Mouse (Mus musculus) heart, adult 2 months (tissue): ENCODE measurements around the gene Hal. TPM values are rescaled to one million over a fixed set of nuclear protein-coding genes. Genes with fewer than 3 reads are reported as not detected.
A peak's percentile ranks its signal among the peaks of the same experiment; 100 is the strongest.

ENCODE experiments used
- DNase-seq, 2 experiments: peaks; one replicate each; pipeline ENCODE4 v3.0.0; 2021
- H3K27ac ChIP-seq: fragments of 200-600 bp; 2 replicates; pipeline ENCODE4 v1.8.1; 2022
- H3K27me3 ChIP-seq: fragments of 200-500 bp; 2 replicates; pipeline ENCODE4 v1.6.1; 2012; ENCODE audit warnings: mild to moderate bottlenecking, low read length, inconsistent platforms, mixed read lengths; ENCODE audit not compliant: control insufficient read depth, insufficient read depth
- H3K36me3 ChIP-seq: fragments of 200-500 bp; 2 replicates; pipeline ENCODE4 v1.6.1; 2012; ENCODE audit warnings: low read length, inconsistent platforms; ENCODE audit not compliant: control insufficient read depth, insufficient read depth
- H3K4me1 ChIP-seq: fragments of 200-500 bp; 2 replicates; pipeline ENCODE4 v1.6.1; 2011; ENCODE audit warnings: low read length; ENCODE audit not compliant: control insufficient read depth, insufficient read depth
- H3K4me3 ChIP-seq: fragments of 200-600 bp; 2 replicates; pipeline ENCODE4 v1.8.1; 2022
- H3K79me2 ChIP-seq: fragments of 200-500 bp; replicated peaks from 2 replicates; pipeline ENCODE4 v1.6.1; 2012; ENCODE audit warnings: mild to moderate bottlenecking, inconsistent platforms, low read length, moderate library complexity, mixed read lengths; ENCODE audit not compliant: control insufficient read depth, insufficient read depth
- H3K9ac ChIP-seq: fragments of 200-500 bp; 2 replicates; pipeline ENCODE4 v1.6.1; 2012; ENCODE audit warnings: low read depth, mild to moderate bottlenecking, control low read depth, inconsistent platforms, low read length, mixed read lengths
- CTCF ChIP-seq: fragments of 200-600 bp; IDR thresholded peaks from 2 replicates; pipeline ENCODE4 v1.8.1; 2022; ENCODE audit warnings: antibody characterized with exemption, mild to moderate bottlenecking, moderate library complexity
- EP300 ChIP-seq: fragments of 200-500 bp; IDR thresholded peaks from 2 replicates; pipeline ENCODE4 v1.6.1; 2011; ENCODE audit warnings: low read depth, low read length, control low read depth; ENCODE audit not compliant: insufficient read depth
- POLR2A ChIP-seq: fragments of 200-500 bp; IDR thresholded peaks from 2 replicates; pipeline ENCODE4 v1.6.1; 2011; ENCODE audit warnings: mild to moderate bottlenecking, low read depth, low read length, control low read depth; ENCODE audit not compliant: insufficient read depth
- WGBS: fragments of 180-500 bp; shearing (Covaris S2); methylation state at CpG from one replicate; pipeline ENCODE4 v1.1.7; 2018; 5-methylcytosine and 5-hydroxymethylcytosine counted together
- intact Hi-C: fragments of 180-260 bp; cut with DNase I; formaldehyde crosslinking; loops from one replicate; pipeline ENCODE4 v1.15.1; 2025
- polyA plus RNA-seq: library from polyadenylated mRNA; depleted of rRNA; stranded (reverse); fragments of >200 nt; gene quantifications from 2 replicates; pipeline ENCODE4 v1.2.3, GENCODE M21; 2012
- total RNA-seq, 2 experiments: library from RNA; stranded (reverse); gene quantifications; 2 replicates each; pipeline ENCODE4 v1.2.3; 2021

Gene Hal
- total and polyA plus RNA-seq, 3 experiments = 0.04 to 0.20 (median 0.18) TPM

DNA sequence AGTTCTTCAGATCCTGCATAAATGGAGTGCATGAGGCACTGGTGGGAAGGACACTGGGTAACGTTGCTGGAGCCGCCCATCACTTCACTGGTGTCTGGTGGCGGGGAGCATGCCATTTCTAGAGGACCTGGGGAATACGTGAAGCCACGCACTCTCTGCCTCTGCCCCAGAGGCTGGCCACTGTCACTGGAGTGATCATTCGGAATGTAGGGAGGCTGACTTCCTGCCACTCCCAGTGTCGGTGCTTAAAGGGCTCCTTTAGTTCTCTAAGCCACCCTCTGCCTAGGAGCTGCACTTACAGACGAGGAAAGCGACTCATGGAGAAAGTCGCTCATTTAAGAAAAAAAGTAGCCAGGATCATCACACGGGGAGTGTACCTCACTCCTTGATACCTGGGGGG, 28.5 kb upstream of the Hal start:
- H3K9ac ChIP-seq = no peak overlapping the region
- H3K27ac ChIP-seq = no peak overlapping the region
- no peaks in the 10 kb centered on the region for H3K27me3 ChIP-seq
- TF ChIP-seq CTCF (no peak), EP300 (no peak), POLR2A (no peak)
- no peak for DNase-seq
- no peak overlapping the region for H3K4me3 ChIP-seq
- H3K4me1 ChIP-seq = no peaks in the 10 kb centered on the region; the same call in 1 of the 2 replicates
- H3K79me2 ChIP-seq = peaks cover 2% of the 10 kb centered on the region; the same call in 1 of the 2 replicates
- intact Hi-C loops = no loop called here
- WGBS = 67% methylated on average over 11 of the region's 11 CpGs
- no peaks in the 10 kb centered on the region; the same call in 1 of the 2 replicates for H3K36me3 ChIP-seq

DNA sequence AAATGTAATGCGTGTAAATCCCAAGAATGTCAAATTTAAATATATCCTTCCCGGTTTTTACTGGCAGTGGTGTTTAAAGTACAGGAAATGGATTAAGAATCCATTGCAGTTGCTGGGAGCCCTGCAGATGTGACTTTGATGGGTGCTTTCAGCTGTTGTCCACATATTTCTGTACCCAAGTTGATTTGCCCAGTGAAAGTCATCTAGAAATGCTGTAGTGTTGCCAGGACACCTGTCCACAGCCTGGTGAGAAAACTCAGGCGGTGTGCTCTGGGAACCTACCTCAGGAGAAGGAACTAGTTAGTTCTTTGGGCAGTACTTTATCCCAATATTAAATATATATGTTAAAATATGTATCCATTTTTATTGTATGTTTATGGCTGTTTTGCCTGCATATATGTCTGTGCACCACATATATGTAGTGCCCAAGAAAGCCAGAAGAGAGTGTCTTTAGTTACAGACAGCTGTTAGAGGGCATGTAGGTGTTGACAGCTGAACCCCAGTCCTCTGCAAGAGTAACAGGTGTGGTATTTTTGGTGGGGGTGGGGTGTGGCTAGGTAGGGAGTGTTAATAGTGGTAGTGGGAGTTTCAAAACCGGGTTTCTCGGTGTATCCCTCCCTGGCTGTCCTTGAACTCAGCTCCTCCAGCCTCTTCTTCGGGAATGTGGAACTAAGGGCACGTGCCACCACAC, 25.7 kb upstream of the Hal start:
- H3K36me3 ChIP-seq = no peaks in the 10 kb centered on the region
- no peak overlapping the region for H3K9ac ChIP-seq
- no peak for TF ChIP-seq EP300
- TF ChIP-seq POLR2A = no peak
- no peak for TF ChIP-seq CTCF
- H3K4me1 ChIP-seq = no peaks in the 10 kb centered on the region
- 87% methylated on average over 7 of the region's 7 CpGs for WGBS
- intact Hi-C loops = no loop called here
- no peaks in the 10 kb centered on the region for H3K27me3 ChIP-seq
- no peak for DNase-seq
- no peak overlapping the region for H3K27ac ChIP-seq
- H3K79me2 ChIP-seq = no peaks in the 10 kb centered on the region; the same call in 1 of the 2 replicates
- no peak overlapping the region for H3K4me3 ChIP-seq

DNA sequence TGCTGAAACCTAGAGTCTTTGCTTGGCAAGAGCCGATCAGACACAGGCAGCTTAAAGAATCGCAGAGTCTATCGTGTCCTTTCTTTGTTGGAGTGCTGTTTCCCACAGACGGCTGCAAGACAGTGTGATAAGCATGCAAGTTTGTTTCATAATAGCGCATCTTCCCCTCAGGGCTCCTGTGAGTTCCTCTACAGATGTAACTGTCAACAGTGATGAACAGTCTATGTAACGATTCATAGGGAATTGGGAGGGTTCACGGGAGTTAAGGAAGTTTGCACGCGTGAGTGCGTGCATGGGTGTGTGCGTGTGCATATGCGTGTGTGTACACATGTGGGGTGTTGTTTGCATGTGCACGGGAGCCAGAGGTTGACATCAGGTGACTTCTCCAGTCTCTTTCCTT, 25.0 kb upstream of the Hal start:
- no peak overlapping the region for H3K27ac ChIP-seq
- no peaks in the 10 kb centered on the region for H3K27me3 ChIP-seq
- TF ChIP-seq CTCF = no peak
- no peak for TF ChIP-seq POLR2A
- WGBS = 88% methylated on average over 13 of the region's 13 CpGs
- no peaks in the 10 kb centered on the region; the same call in 1 of the 2 replicates for H3K79me2 ChIP-seq
- no peaks in the 10 kb centered on the region for H3K4me1 ChIP-seq
- H3K9ac ChIP-seq = no peak overlapping the region
- no peak overlapping the region for H3K4me3 ChIP-seq
- H3K36me3 ChIP-seq = no peaks in the 10 kb centered on the region
- intact Hi-C loops = no loop called here
- no peak for DNase-seq

DNA sequence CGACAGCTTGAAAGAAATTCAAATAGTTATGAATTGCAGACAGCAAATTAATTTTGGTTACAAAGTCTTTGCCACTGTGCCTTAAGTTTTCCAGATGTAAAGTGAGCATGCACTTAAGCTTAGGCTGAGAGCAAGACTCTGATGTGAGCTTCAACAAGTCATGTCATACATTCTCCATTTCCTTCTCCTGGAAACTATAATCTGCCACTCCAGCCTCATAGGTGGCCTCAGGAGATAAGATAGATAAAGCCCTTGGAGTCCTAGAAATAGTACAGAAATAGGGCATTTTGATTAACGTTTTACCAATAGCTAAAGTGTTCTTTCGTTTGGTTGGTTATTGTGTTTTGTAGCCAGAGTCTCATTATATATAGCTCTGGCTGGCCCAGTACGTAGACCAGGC, 21.3 kb upstream of the Hal start:
- no peak overlapping the region for H3K27ac ChIP-seq
- intact Hi-C loops = no loop called here
- H3K36me3 ChIP-seq = no peaks in the 10 kb centered on the region
- H3K9ac ChIP-seq = no peak overlapping the region
- H3K27me3 ChIP-seq = no peaks in the 10 kb centered on the region
- H3K4me3 ChIP-seq = no peak overlapping the region
- TF ChIP-seq CTCF (no peak), POLR2A (no peak), EP300 (no peak)
- no peaks in the 10 kb centered on the region for H3K4me1 ChIP-seq
- WGBS = 91% methylated on average over 4 of the region's 4 CpGs
- H3K79me2 ChIP-seq = no peaks in the 10 kb centered on the region
- DNase-seq = no peak

GRCm38 (mm10) chr10:93467791-93468190, 20.8 kb upstream of the Hal start:
- no peaks in the 10 kb centered on the region for H3K27me3 ChIP-seq
- no peak overlapping the region for H3K9ac ChIP-seq
- no peaks in the 10 kb centered on the region for H3K36me3 ChIP-seq
- no peak for DNase-seq
- intact Hi-C loops = no loop called here
- no peak overlapping the region for H3K4me3 ChIP-seq
- no peak for TF ChIP-seq EP300
- TF ChIP-seq CTCF = no peak
- no peak for TF ChIP-seq POLR2A
- no peaks in the 10 kb centered on the region for H3K79me2 ChIP-seq
- H3K4me1 ChIP-seq = no peaks in the 10 kb centered on the region
- WGBS = 98% methylated on average over 3 of the region's 3 CpGs
- H3K27ac ChIP-seq = no peak overlapping the region

- H3K79me2 ChIP-seq = no peaks in the 10 kb centered on the region
- H3K27me3 ChIP-seq = no peaks in the 10 kb centered on the region
- intact Hi-C loops = loop anchor here (1.0 to 10.0 kb wide), 5 partner anchors 46 to 427 kb away; partner anchors contain the start of gene Cdk17
- no peak overlapping the region for H3K27ac ChIP-seq
- no peaks in the 10 kb centered on the region for H3K4me1 ChIP-seq
- WGBS = 36% methylated on average over 11 of the region's 11 CpGs
- H3K9ac ChIP-seq = no peak overlapping the region
- peak; percentile 79 to 87 for DNase-seq
- no peak overlapping the region for H3K4me3 ChIP-seq
- TF ChIP-seq CTCF (peak; percentile 97), POLR2A (no peak), EP300 (peak; percentile 73; the same call in 1 of the 2 replicates)
- no peaks in the 10 kb centered on the region for H3K36me3 ChIP-seq
These were observed 17.2 kb upstream of the Hal start for GRCm38 (mm10) chr10:93471415-93471814.
